Comparison of ENCODE assay signal across 21 mouse cellular contexts in the genomic region with DNA sequence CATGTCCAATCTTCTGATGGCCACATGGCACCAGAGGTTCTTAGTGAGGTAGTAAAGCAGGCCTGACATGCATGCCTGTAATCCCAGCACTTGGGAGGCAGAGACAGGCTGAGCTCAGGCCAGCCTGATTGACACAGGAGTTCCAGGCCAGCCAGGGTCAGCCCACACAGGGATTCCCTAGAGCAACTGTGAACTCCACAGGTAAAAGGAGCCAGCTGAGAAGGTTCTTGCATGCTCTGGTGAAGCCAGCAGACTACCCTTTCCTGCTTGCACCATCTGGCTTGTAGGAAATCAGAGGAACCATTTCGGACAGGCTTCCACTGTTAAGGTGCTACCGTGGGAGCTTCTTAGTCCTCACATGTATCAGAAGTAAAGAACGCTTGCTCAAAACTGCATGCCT. TPM values are rescaled to one million over a fixed set of nuclear protein-coding genes. Genes with fewer than 3 reads are reported as not detected.
A peak's percentile ranks its signal among the peaks of the same experiment; 100 is the strongest.
DNase-seq lines count a peak whose midpoint lies in the region; ATAC-seq and TF ChIP-seq lines count a peak whose summit lies in the region.
"Had no signal": no experiment of that assay in that cellular context is flagged by ENCODE, and none has a peak within 500 bp of the region (broad histone marks: within the 10 kb centered on the region; RNA-seq: fewer than 3 reads in every experiment).

No protein-coding gene starts in this region.

- TF ChIP-seq EP300 in liver, postnatal 0 days (IDR thresholded peaks at IDR 0.05; ENCODE audit: low read depth), result no peak

- H3K27me3 ChIP-seq in erythroblast, embryonic 14.5 days (ENCODE audit: control insufficient read depth), result no peaks in the 10 kb centered on the region
- H3K27me3 ChIP-seq in midbrain, embryonic 10.5 days (ENCODE audit: low read depth, poor library complexity, severe bottlenecking), result no peaks in the 10 kb centered on the region
- no peaks in the 10 kb centered on the region for H3K27me3 ChIP-seq in midbrain, embryonic 15.5 days (replicated peaks)
- no peaks in the 10 kb centered on the region for H3K27me3 ChIP-seq in liver, embryonic 13.5 days
- 0 out of 2 replicates have a peak, but pooled peaks cover 4% of the 10 kb centered on the region for H3K27me3 ChIP-seq in liver, postnatal 0 days (ENCODE audit: insufficient read depth, low read length)
- H3K27me3 ChIP-seq: embryonic facial prominence, embryonic 15.5 days; forebrain, embryonic 12.5 days; heart, embryonic 15.5 days had no signal

- peak; percentile 11 for DNase-seq in midbrain, embryonic 10.5 days (ENCODE audit: low spot score)
- DNase-seq in liver, embryonic 13.5 days, result no peak
- no peak for DNase-seq in liver, postnatal 0 days
- no peak for DNase-seq in layer of hippocampus, adult 2 months (ENCODE audit: low spot score in 2 of 2)
- DNase-seq in left cerebral cortex, adult 11 months (ENCODE audit: low spot score), result no peak
- DNase-seq: adrenal gland, adult 2 months; cerebellum, adult 2 months; embryo, embryonic 11 days; gastrocnemius, postnatal 10 days; heart, adult 18-20 months; heart, postnatal 14 days had no signal

- ATAC-seq in erythroblast, adult 5-6 weeks (replicated peaks; ENCODE audit: low FRiP score, poor library complexity, severe bottlenecking), result no peak
- ATAC-seq in midbrain, embryonic 15.5 days (replicated peaks), result no peak
- ATAC-seq in liver, embryonic 13.5 days (ENCODE audit: low read depth), result no peak
- no peak for ATAC-seq in liver, postnatal 0 days
- ATAC-seq: forebrain, embryonic 16.5 days had no signal

- H3K4me2 ChIP-seq in midbrain, embryonic 15.5 days, result no peak overlapping the region
- H3K4me2 ChIP-seq in liver, embryonic 13.5 days, result peak overlapping the region; percentile 78
- peak overlapping the region; percentile 50; the same call in 1 of the 2 replicates for H3K4me2 ChIP-seq in liver, postnatal 0 days (ENCODE audit: low read depth, low read length)
- H3K4me2 ChIP-seq: embryonic facial prominence, embryonic 15.5 days; forebrain, embryonic 12.5 days; heart, embryonic 11.5 days; heart, embryonic 15.5 days; hindbrain, embryonic 14.5 days had no signal

- H3K36me3 ChIP-seq in erythroblast, embryonic 14.5 days (ENCODE audit: control insufficient read depth), result peaks cover 85% of the 10 kb centered on the region
- H3K36me3 ChIP-seq in midbrain, embryonic 10.5 days, result peaks cover 7% of the 10 kb centered on the region
- H3K36me3 ChIP-seq in midbrain, embryonic 15.5 days (replicated peaks), result no peaks in the 10 kb centered on the region
- peaks cover 6% of the 10 kb centered on the region for H3K36me3 ChIP-seq in liver, embryonic 13.5 days
- no peaks in the 10 kb centered on the region; the same call in 1 of the 2 replicates for H3K36me3 ChIP-seq in liver, postnatal 0 days (replicated peaks; ENCODE audit: insufficient read depth, low read length)
- H3K36me3 ChIP-seq: embryonic facial prominence, embryonic 15.5 days; heart, embryonic 15.5 days; hindbrain, embryonic 10.5 days had no signal

- peaks cover 88% of the 10 kb centered on the region for H3K4me1 ChIP-seq in erythroblast, embryonic 14.5 days (ENCODE audit: control insufficient read depth)
- H3K4me1 ChIP-seq in midbrain, embryonic 10.5 days, result peaks cover 33% of the 10 kb centered on the region
- H3K4me1 ChIP-seq in midbrain, embryonic 15.5 days, result peaks cover 51% of the 10 kb centered on the region
- H3K4me1 ChIP-seq in liver, embryonic 13.5 days (replicated peaks), result peaks cover 86% of the 10 kb centered on the region
- H3K4me1 ChIP-seq in liver, postnatal 0 days (ENCODE audit: insufficient read depth), result peaks cover 35% of the 10 kb centered on the region

- H3K9me3 ChIP-seq in erythroblast, embryonic 14.5 days (ENCODE audit: control insufficient read depth, low read length), result no peaks in the 10 kb centered on the region
- no peaks in the 10 kb centered on the region for H3K9me3 ChIP-seq in midbrain, embryonic 10.5 days (replicated peaks)
- no peaks in the 10 kb centered on the region for H3K9me3 ChIP-seq in midbrain, embryonic 15.5 days
- H3K9me3 ChIP-seq in liver, embryonic 13.5 days (replicated peaks), result no peaks in the 10 kb centered on the region
- H3K9me3 ChIP-seq in liver, postnatal 0 days (ENCODE audit: low read length), result no peaks in the 10 kb centered on the region
- H3K9me3 ChIP-seq: embryonic facial prominence, embryonic 15.5 days; forebrain, embryonic 12.5 days; heart, embryonic 15.5 days; hindbrain, embryonic 10.5 days had no signal

- no peak overlapping the region for H3K9ac ChIP-seq in midbrain, embryonic 15.5 days
- H3K9ac ChIP-seq in liver, embryonic 13.5 days, result peak overlapping the region; percentile 100
- H3K9ac ChIP-seq in liver, postnatal 0 days (replicated peaks), result 0 out of 2 replicates have a peak overlapping the region, but pooled peaks have one; percentile 4
- H3K9ac ChIP-seq: embryonic facial prominence, embryonic 15.5 days; forebrain, embryonic 12.5 days; heart, embryonic 15.5 days; hindbrain, embryonic 14.5 days had no signal

- no peak overlapping the region for H3K27ac ChIP-seq in midbrain, embryonic 10.5 days (replicated peaks)
- no peak overlapping the region for H3K27ac ChIP-seq in midbrain, embryonic 15.5 days
- peak overlapping the region; percentile 99 for H3K27ac ChIP-seq in liver, embryonic 13.5 days
- H3K27ac ChIP-seq in liver, postnatal 0 days (ENCODE audit: low read depth), result peak overlapping the region; percentile 48; the same call in 1 of the 2 replicates
- H3K27ac ChIP-seq in layer of hippocampus, adult 2 months, result no peak overlapping the region
- H3K27ac ChIP-seq: embryonic facial prominence, embryonic 15.5 days; forebrain, embryonic 12.5 days; heart, embryonic 15.5 days; hindbrain, embryonic 10.5 days; hindbrain, embryonic 14.5 days had no signal

- TF ChIP-seq CTCF in liver, postnatal 0 days (IDR thresholded peaks at IDR 0.05; ENCODE audit: low read depth), result no peak
- TF ChIP-seq CTCF in layer of hippocampus, adult 2 months (conservative IDR thresholded peaks at IDR 0.05), result no peak

- peak overlapping the region; percentile 39 for H3K4me3 ChIP-seq in erythroblast, embryonic 14.5 days (replicated peaks)
- H3K4me3 ChIP-seq in midbrain, embryonic 10.5 days, result no peak overlapping the region
- no peak overlapping the region for H3K4me3 ChIP-seq in midbrain, embryonic 15.5 days
- peak overlapping the region; percentile 97 for H3K4me3 ChIP-seq in liver, embryonic 13.5 days (replicated peaks)
- no peak overlapping the region for H3K4me3 ChIP-seq in liver, postnatal 0 days (ENCODE audit: low read depth, low read length)
- H3K4me3 ChIP-seq in layer of hippocampus, adult 2 months, result no peak overlapping the region
- H3K4me3 ChIP-seq: embryonic facial prominence, embryonic 15.5 days; forebrain, embryonic 12.5 days; heart, embryonic 15.5 days; hindbrain, embryonic 10.5 days had no signal

- WGBS in midbrain, embryonic 10.5 days, result 95% methylated on average over 3 of the region's 3 CpGs
- 93% methylated on average over 3 of the region's 3 CpGs for WGBS in midbrain, embryonic 15.5 days
- WGBS in liver, embryonic 13.5 days (ENCODE audit: insufficient replicate concordance), result 88% methylated on average over 3 of the region's 3 CpGs
- WGBS in liver, postnatal 0 days (ENCODE audit: insufficient replicate concordance), result 84% methylated on average over 3 of the region's 3 CpGs

RNA-seq across cellular contexts. Expression of a gene that starts 5.3 kb away (rescaled TPM):
- 6.7 and 10.7 TPM in 2 replicates for polyA plus RNA-seq in erythroblast, embryonic 14.5 days (2012)
- 115 and 138 TPM in 2 replicates for total RNA-seq in erythroblast, adult 5-6 weeks (2015; ENCODE audit: low replicate concordance)
- 122 and 195 TPM in 2 replicates for total RNA-seq in erythroblast, adult 5-6 weeks (2017; ENCODE audit: low replicate concordance)
- 36.6 and 40.0 TPM in 2 replicates for polyA plus RNA-seq in midbrain, embryonic 10.5 days (2016; fragmentation: Nextera tagmentation; extraction: Ambion mirVana)
- polyA plus RNA-seq in midbrain, embryonic 15.5 days (2015; fragmentation: Nextera tagmentation; extraction: Ambion mirVana), result 146 and 148 TPM in 2 replicates
- 79.3 and 94.6 TPM in 2 replicates for polyA plus RNA-seq in liver, embryonic 13.5 days (2015; fragmentation: Nextera tagmentation; extraction: Ambion mirVana)
- 34.0 and 34.6 TPM in 2 replicates for polyA plus RNA-seq in liver, postnatal 0 days (2015; fragmentation: Nextera tagmentation; extraction: Ambion mirVana)
- total RNA-seq in layer of hippocampus, adult 2 months (2021), result 10 to 100 TPM; 29.0 to 33.2 TPM

Comparison
In these comparisons a context has a peak if more than half of its experiments do, and no peak if none do; other contexts are left out.
1. H3K4me3 ChIP-seq: peak in erythroblast, embryonic 14.5 days (single experiment) and liver, embryonic 13.5 days (single experiment); none in midbrain, embryonic 10.5 days (single experiment), midbrain, embryonic 15.5 days (single experiment), liver, postnatal 0 days (single experiment) and layer of hippocampus, adult 2 months (single experiment).
2. H3K27ac ChIP-seq: peak in liver, embryonic 13.5 days (single experiment) and liver, postnatal 0 days (single experiment); none in midbrain, embryonic 10.5 days (single experiment), midbrain, embryonic 15.5 days (single experiment) and layer of hippocampus, adult 2 months (single experiment).